In the genomic region with DNA sequence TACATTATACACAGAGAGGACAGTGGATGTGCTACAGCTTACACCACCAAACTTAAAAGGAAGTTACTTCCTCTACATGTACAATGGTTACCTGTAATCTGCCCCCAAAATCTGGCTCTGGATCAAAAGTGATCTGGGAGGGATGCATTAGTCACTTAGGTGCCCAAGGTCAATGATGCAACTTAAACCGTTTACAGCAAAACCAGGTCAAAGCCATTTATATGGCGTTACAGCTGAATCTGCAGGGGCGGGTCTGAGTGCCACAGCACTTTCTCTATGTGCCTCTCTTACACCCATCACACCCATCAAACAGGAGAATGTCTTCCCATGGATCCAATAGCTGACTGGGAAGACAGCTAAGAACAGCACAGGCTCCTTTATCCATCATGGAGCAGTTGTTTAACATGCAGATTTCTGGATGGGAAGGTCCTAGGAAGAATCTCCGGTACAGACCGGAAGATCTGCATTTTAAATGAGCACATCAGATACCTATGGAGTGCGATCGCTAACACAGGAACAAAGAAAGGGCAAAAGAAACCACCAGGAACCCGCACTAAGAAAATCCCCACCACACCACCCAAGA, we compare ENCODE assay signal across 28 mouse cellular contexts. TPM values are rescaled to one million over a fixed set of nuclear protein-coding genes. Genes with fewer than 3 reads are reported as not detected.
DNase-seq lines count a peak whose midpoint lies in the region; ATAC-seq and TF ChIP-seq lines count a peak whose summit lies in the region.
"Had no signal": no experiment of that assay in that cellular context is flagged by ENCODE, and none has a peak within 500 bp of the region (broad histone marks: within the 10 kb centered on the region; RNA-seq: fewer than 3 reads in every experiment).

No protein-coding gene starts in this region.

- TF ChIP-seq EP300 in ES-Bruce4 (IDR thresholded peaks at IDR 0.05; ENCODE audit: insufficient read depth, low read depth, low read length), result no peak

- no peak overlapping the region for H3K27ac ChIP-seq in heart, embryonic 12.5 days (ENCODE audit: poor library complexity, severe bottlenecking)
- H3K27ac ChIP-seq in ES-Bruce4 (ENCODE audit: insufficient read depth, low read length), result peak overlapping the region; percentile 56
- H3K27ac ChIP-seq: embryonic facial prominence, embryonic 10.5 days; embryonic facial prominence, embryonic 13.5 days; forebrain, embryonic 12.5 days; forebrain, embryonic 15.5 days; heart, embryonic 15.5 days; hindbrain, embryonic 14.5 days; hindbrain, postnatal 0 days had no signal

- peaks cover 79% of the 10 kb centered on the region for H3K36me3 ChIP-seq in heart, embryonic 12.5 days
- H3K36me3 ChIP-seq in ES-Bruce4 (ENCODE audit: control insufficient read depth, insufficient read depth, low read length, poor library complexity, severe bottlenecking), result peaks cover 52% of the 10 kb centered on the region

- ATAC-seq in heart, embryonic 12.5 days (ENCODE audit: insufficient number of reproducible peaks, low FRiP score), result no peak
- ATAC-seq: forebrain, embryonic 15.5 days; hindbrain, postnatal 0 days; inflammation-experienced regulatory T-cells, adult 6 months; intestine, embryonic 16.5 days had no signal

- TF ChIP-seq POLR2A in ES-Bruce4 (IDR thresholded peaks at IDR 0.05; ENCODE audit: insufficient read depth, low read length), result no peak

- no peak for TF ChIP-seq CTCF in ES-Bruce4 (IDR thresholded peaks at IDR 0.05; ENCODE audit: low read depth, low read length)

- no peak overlapping the region for H3K4me2 ChIP-seq in heart, embryonic 12.5 days
- H3K4me2 ChIP-seq: embryonic facial prominence, embryonic 13.5 days; forebrain, embryonic 12.5 days; forebrain, embryonic 15.5 days; heart, embryonic 11.5 days; heart, embryonic 15.5 days; hindbrain, embryonic 14.5 days had no signal

- no peak overlapping the region for H3K4me3 ChIP-seq in heart, embryonic 12.5 days
- no peak overlapping the region for H3K4me3 ChIP-seq in ES-Bruce4 (ENCODE audit: low read depth, low read length)
- H3K4me3 ChIP-seq: embryonic facial prominence, embryonic 10.5 days; embryonic facial prominence, embryonic 13.5 days; erythroblast, embryonic 14.5 days; forebrain, embryonic 12.5 days; forebrain, embryonic 15.5 days; heart, embryonic 15.5 days had no signal

- peak; percentile 81 for DNase-seq in heart, adult 11 months
- DNase-seq in 416B (ENCODE audit: low read depth), result peak; percentile 42
- peak; percentile 87 for DNase-seq in R1 (ENCODE audit: low read depth, low spot score)
- no peak for DNase-seq in heart, postnatal 14 days
- DNase-seq in left cerebral cortex, adult 18-20 months (ENCODE audit: low spot score in 2 of 2), result no peak
- DNase-seq: adrenal gland, postnatal 10 days; cerebellum, adult 11-12 months; cerebellum, adult 8-10 months; cerebellum, postnatal 10 days; cerebellum, postnatal 36 days; embryo, embryonic 11 days; gastrocnemius, postnatal 36 days; heart, postnatal 10 days; heart, postnatal 4 days; kidney, adult 18-20 months had no signal

- no peaks in the 10 kb centered on the region for H3K4me1 ChIP-seq in heart, embryonic 12.5 days (replicated peaks)
- H3K4me1 ChIP-seq in ES-Bruce4 (ENCODE audit: control insufficient read depth, insufficient read depth, low read length), result peaks cover 1% of the 10 kb centered on the region
- H3K4me1 ChIP-seq: embryonic facial prominence, embryonic 10.5 days; embryonic facial prominence, embryonic 13.5 days; forebrain, embryonic 12.5 days; forebrain, embryonic 15.5 days; heart, embryonic 15.5 days had no signal

- WGBS in heart, embryonic 12.5 days, result 92% methylated on average over 8 of the region's 8 CpGs

- no peaks in the 10 kb centered on the region for H3K27me3 ChIP-seq in heart, embryonic 12.5 days (replicated peaks)
- H3K27me3 ChIP-seq in ES-Bruce4 (ENCODE audit: control insufficient read depth, insufficient read depth, low read length, poor library complexity, severe bottlenecking), result no peaks in the 10 kb centered on the region
- H3K27me3 ChIP-seq: embryonic facial prominence, embryonic 13.5 days; forebrain, embryonic 12.5 days; forebrain, embryonic 15.5 days; heart, embryonic 15.5 days had no signal

- intact Hi-C loops in heart, postnatal 14 days (cut with DNase I), result no loop called here

- no peak overlapping the region for H3K9ac ChIP-seq in heart, embryonic 12.5 days
- no peak overlapping the region for H3K9ac ChIP-seq in ES-Bruce4 (ENCODE audit: low read depth, poor library complexity, severe bottlenecking)
- H3K9ac ChIP-seq: embryonic facial prominence, embryonic 13.5 days; forebrain, embryonic 12.5 days; forebrain, embryonic 15.5 days; heart, embryonic 15.5 days; hindbrain, embryonic 14.5 days had no signal

- H3K9me3 ChIP-seq in heart, embryonic 12.5 days (replicated peaks), result no peaks in the 10 kb centered on the region
- H3K9me3 ChIP-seq in ES-Bruce4 (replicated peaks; ENCODE audit: control insufficient read depth, insufficient read depth, low read length, poor library complexity, severe bottlenecking), result no peaks in the 10 kb centered on the region
- H3K9me3 ChIP-seq: embryonic facial prominence, embryonic 13.5 days; forebrain, embryonic 12.5 days; forebrain, embryonic 15.5 days; heart, embryonic 15.5 days had no signal

RNA-seq across cellular contexts. Expression of a gene that starts 15.1 kb away (rescaled TPM):
- polyA plus RNA-seq in heart, embryonic 12.5 days (2016; fragmentation: Nextera tagmentation; extraction: Ambion mirVana), result 52.5 and 55.6 TPM in 2 replicates
- polyA plus RNA-seq in ES-Bruce4 (2011; ENCODE audit: insufficient read depth, insufficient read length, low read depth, missing spikeins), result 96.0 and 108 TPM in 2 replicates
- total RNA-seq in heart, postnatal 14 days (2021), result 10 to 100 TPM; 20.3 to 21.1 TPM
- total RNA-seq in left cerebral cortex, adult 18-20 months (2021), result 10 to 100 TPM; 56.1 to 59.4 TPM

RNA-seq across cellular contexts. Expression of a gene that starts 18.1 kb away (rescaled TPM):
- 14.9 and 18.3 TPM in 2 replicates for polyA plus RNA-seq in heart, embryonic 12.5 days (2016; fragmentation: Nextera tagmentation; extraction: Ambion mirVana)
- polyA plus RNA-seq in ES-Bruce4 (2011; ENCODE audit: insufficient read depth, insufficient read length, low read depth, missing spikeins), result 27.5 and 33.2 TPM in 2 replicates
- 10 to 100 TPM; 28.6 to 32.5 TPM for total RNA-seq in heart, postnatal 14 days (2021)
- total RNA-seq in left cerebral cortex, adult 18-20 months (2021), result 100 to 1,000 TPM; 330 to 343 TPM

Comparison
In these comparisons a context has a peak if more than half of its experiments do, and no peak if none do; other contexts are left out.
1. DNase-seq: peak in heart, adult 11 months (single experiment), 416B (single experiment) and R1 (single experiment); none in heart, postnatal 14 days (0 of 2) and left cerebral cortex, adult 18-20 months (0 of 2).
2. RNA of a gene that starts 18.1 kb away (total RNA-seq): 330 to 343 TPM in left cerebral cortex, adult 18-20 months; 28.6 to 32.5 TPM in heart, postnatal 14 days; every median in the first group is over 4 times any median in the second.